Mouse (Mus musculus): ENCODE measurements around the gene 5730480H06Rik. TPM values are rescaled to one million over a fixed set of nuclear protein-coding genes. Genes with fewer than 3 reads are reported as not detected.

Gene 5730480H06Rik
- polyA plus RNA-seq, 1 experiment from 2014 or later: 19.3 TPM

GRCm38 (mm10) chr5:48410348-48410747, 82.6 kb downstream of the 5730480H06Rik start:
- 78% methylated on average over 5 of the region's 5 CpGs for WGBS
- no peaks in the 10 kb centered on the region for H3K27me3 ChIP-seq (ENCODE audit: control insufficient read depth, insufficient read depth, low read length)

GRCm38 (mm10) chr5:48411462-48411861, 83.7 kb downstream of the 5730480H06Rik start:
- no peaks in the 10 kb centered on the region for H3K27me3 ChIP-seq (ENCODE audit: control insufficient read depth, insufficient read depth, low read length)
- peak; percentile 77 for ATAC-seq (ENCODE audit: low read depth)
- H3K9me3 ChIP-seq (ENCODE audit: control insufficient read depth, low read length): no peaks in the 10 kb centered on the region
- 64% methylated on average over 4 of the region's 4 CpGs for WGBS
- no peak overlapping the region for H3K27ac ChIP-seq (ENCODE audit: low read depth, low read length)
- H3K4me1 ChIP-seq (ENCODE audit: control insufficient read depth, insufficient read depth, low read length): no peaks in the 10 kb centered on the region
- H3K4me2 ChIP-seq (ENCODE audit: low read depth, low read length): no peak overlapping the region
- H3K4me3 ChIP-seq (ENCODE audit: low read depth, low read length): no peak overlapping the region
- H3K36me3 ChIP-seq (ENCODE audit: control insufficient read depth, insufficient read depth, low read length): no peaks in the 10 kb centered on the region
- no peak overlapping the region for H3K9ac ChIP-seq (replicated peaks; ENCODE audit: low read depth, low read length)

More at GRCm38 (mm10) chr5:48410348-48410747, 82.6 kb downstream of the 5730480H06Rik start:
- H3K4me1 ChIP-seq (ENCODE audit: control insufficient read depth, insufficient read depth, low read length): no peaks in the 10 kb centered on the region
- no peak overlapping the region for H3K9ac ChIP-seq (replicated peaks; ENCODE audit: low read depth, low read length)
- H3K36me3 ChIP-seq (ENCODE audit: control insufficient read depth, insufficient read depth, low read length): no peaks in the 10 kb centered on the region
- no peak overlapping the region for H3K27ac ChIP-seq (ENCODE audit: low read depth, low read length)
- H3K4me3 ChIP-seq (ENCODE audit: low read depth, low read length): no peak overlapping the region
- no peak for ATAC-seq (ENCODE audit: low read depth)
- no peaks in the 10 kb centered on the region for H3K9me3 ChIP-seq (ENCODE audit: control insufficient read depth, low read length)
- no peak overlapping the region for H3K4me2 ChIP-seq (ENCODE audit: low read depth, low read length)

GRCm38 (mm10) chr5:48412261-48412660, 84.5 kb downstream of the 5730480H06Rik start:
- no peak overlapping the region for H3K9ac ChIP-seq (replicated peaks; ENCODE audit: low read depth, low read length)
- H3K27me3 ChIP-seq (ENCODE audit: control insufficient read depth, insufficient read depth, low read length): no peaks in the 10 kb centered on the region
- no peak overlapping the region for H3K27ac ChIP-seq (ENCODE audit: low read depth, low read length)
- ATAC-seq (ENCODE audit: low read depth): no peak
- H3K36me3 ChIP-seq (ENCODE audit: control insufficient read depth, insufficient read depth, low read length): no peaks in the 10 kb centered on the region
- no peak overlapping the region for H3K4me2 ChIP-seq (ENCODE audit: low read depth, low read length)
- WGBS: 98% methylated on average over 4 of the region's 4 CpGs
- H3K9me3 ChIP-seq (ENCODE audit: control insufficient read depth, low read length): no peaks in the 10 kb centered on the region
- no peak overlapping the region for H3K4me3 ChIP-seq (ENCODE audit: low read depth, low read length)
- no peaks in the 10 kb centered on the region for H3K4me1 ChIP-seq (ENCODE audit: control insufficient read depth, insufficient read depth, low read length)

- Histone ChIP-seq H3K9me3 (ENCODE audit: control insufficient read depth, low read length) (no peaks in the 10 kb centered on the region), H3K4me1 (ENCODE audit: control insufficient read depth, insufficient read depth, low read length) (no peaks in the 10 kb centered on the region), H3K36me3 (ENCODE audit: control insufficient read depth, insufficient read depth, low read length) (no peaks in the 10 kb centered on the region), H3K27me3 (ENCODE audit: control insufficient read depth, insufficient read depth, low read length) (no peaks in the 10 kb centered on the region), H3K4me2 (ENCODE audit: low read depth, low read length) (no peak overlapping the region), H3K4me3 (ENCODE audit: low read depth, low read length) (no peak overlapping the region), H3K9ac (replicated peaks; ENCODE audit: low read depth, low read length) (no peak overlapping the region), H3K27ac (ENCODE audit: low read depth, low read length) (no peak overlapping the region)
- no peak for ATAC-seq (ENCODE audit: low read depth)
- 97% methylated on average over 2 of the region's 2 CpGs for WGBS
These were observed 92.0 kb downstream of the 5730480H06Rik start for GRCm38 (mm10) chr5:48419741-48420140.

- 84% methylated on average over 1 of the region's 1 CpGs for WGBS
- Histone ChIP-seq H3K27ac (ENCODE audit: low read depth, low read length) (no peak overlapping the region), H3K4me2 (ENCODE audit: low read depth, low read length) (no peak overlapping the region), H3K4me1 (ENCODE audit: control insufficient read depth, insufficient read depth, low read length) (no peaks in the 10 kb centered on the region), H3K36me3 (ENCODE audit: control insufficient read depth, insufficient read depth, low read length) (no peaks in the 10 kb centered on the region), H3K9me3 (ENCODE audit: control insufficient read depth, low read length) (no peaks in the 10 kb centered on the region), H3K4me3 (ENCODE audit: low read depth, low read length) (no peak overlapping the region), H3K27me3 (ENCODE audit: control insufficient read depth, insufficient read depth, low read length) (no peaks in the 10 kb centered on the region), H3K9ac (replicated peaks; ENCODE audit: low read depth, low read length) (no peak overlapping the region)
- no peak for ATAC-seq (ENCODE audit: low read depth)
These were observed 94.2 kb downstream of the 5730480H06Rik start for GRCm38 (mm10) chr5:48421957-48422356.

- no peaks in the 10 kb centered on the region for H3K9me3 ChIP-seq (ENCODE audit: control insufficient read depth, low read length)
- H3K36me3 ChIP-seq (ENCODE audit: control insufficient read depth, insufficient read depth, low read length): no peaks in the 10 kb centered on the region
- no peak overlapping the region for H3K4me3 ChIP-seq (ENCODE audit: low read depth, low read length)
- no peaks in the 10 kb centered on the region for H3K27me3 ChIP-seq (ENCODE audit: control insufficient read depth, insufficient read depth, low read length)
- H3K4me2 ChIP-seq (ENCODE audit: low read depth, low read length): no peak overlapping the region
- ATAC-seq (ENCODE audit: low read depth): peak; percentile 76; the same call in 1 of the 2 replicates
- H3K27ac ChIP-seq (ENCODE audit: low read depth, low read length): no peak overlapping the region
- H3K4me1 ChIP-seq (ENCODE audit: control insufficient read depth, insufficient read depth, low read length): no peaks in the 10 kb centered on the region
- H3K9ac ChIP-seq (replicated peaks; ENCODE audit: low read depth, low read length): no peak overlapping the region
These were observed 102.7 kb downstream of the 5730480H06Rik start for GRCm38 (mm10) chr5:48430459-48430858.

- Histone ChIP-seq H3K27me3 (ENCODE audit: control insufficient read depth, insufficient read depth, low read length) (no peaks in the 10 kb centered on the region), H3K4me2 (ENCODE audit: low read depth, low read length) (no peak overlapping the region), H3K4me1 (ENCODE audit: control insufficient read depth, insufficient read depth, low read length) (0 out of 2 replicates have a peak, but pooled peaks cover 3% of the 10 kb centered on the region), H3K36me3 (ENCODE audit: control insufficient read depth, insufficient read depth, low read length) (no peaks in the 10 kb centered on the region), H3K27ac (ENCODE audit: low read depth, low read length) (no peak overlapping the region), H3K9ac (replicated peaks; ENCODE audit: low read depth, low read length) (no peak overlapping the region), H3K4me3 (ENCODE audit: low read depth, low read length) (no peak overlapping the region), H3K9me3 (ENCODE audit: control insufficient read depth, low read length) (no peaks in the 10 kb centered on the region)
- ATAC-seq (ENCODE audit: low read depth): peak; percentile 75
- whole genome bisulfite sequencing: 50% methylated on average over 1 of the region's 1 CpGs
These were observed 121.1 kb downstream of the 5730480H06Rik start for GRCm38 (mm10) chr5:48448888-48449287.

- Histone ChIP-seq H3K4me3 (ENCODE audit: low read depth, low read length) (no peak overlapping the region), H3K4me1 (ENCODE audit: control insufficient read depth, insufficient read depth, low read length) (no peaks in the 10 kb centered on the region), H3K9ac (replicated peaks; ENCODE audit: low read depth, low read length) (no peak overlapping the region), H3K36me3 (ENCODE audit: control insufficient read depth, insufficient read depth, low read length) (no peaks in the 10 kb centered on the region), H3K4me2 (ENCODE audit: low read depth, low read length) (no peak overlapping the region), H3K27me3 (ENCODE audit: control insufficient read depth, insufficient read depth, low read length) (no peaks in the 10 kb centered on the region), H3K9me3 (ENCODE audit: control insufficient read depth, low read length) (no peaks in the 10 kb centered on the region), H3K27ac (ENCODE audit: low read depth, low read length) (no peak overlapping the region)
- ATAC-seq (ENCODE audit: low read depth): no peak
- 75% methylated on average over 2 of the region's 2 CpGs for WGBS
These were observed 132.5 kb downstream of the 5730480H06Rik start for GRCm38 (mm10) chr5:48460221-48460620.

All from neural tube, embryonic 14.5 days (tissue).